ENCODE assay signal across 11 mouse cellular contexts in genomic region chr14:64534194-64534593, GRCm38 (mm10).
DNase-seq lines count a peak whose midpoint lies in the region; ATAC-seq lines count a peak whose summit lies in the region.
"Had no signal": no experiment of that assay in that cellular context is flagged by ENCODE, and none has a peak within 500 bp of the region (broad histone marks: within the 10 kb centered on the region; RNA-seq: fewer than 3 reads in every experiment).

No protein-coding gene starts in this region.

- H3K4me3 ChIP-seq in hindbrain, embryonic 12.5 days = no peak overlapping the region
- H3K4me3 ChIP-seq in midbrain, embryonic 16.5 days (ENCODE audit: low read depth, low read length) = no peak overlapping the region
- no peak overlapping the region for H3K4me3 ChIP-seq in kidney, embryonic 15.5 days (replicated peaks)
- H3K4me3 ChIP-seq: gastrocnemius, adult 2 months; heart, embryonic 15.5 days had no signal

- intact Hi-C loops in gastrocnemius, postnatal 36 days (cut with DNase I) = no loop called here

- H3K4me2 ChIP-seq in hindbrain, embryonic 12.5 days (replicated peaks) = no peak overlapping the region
- H3K4me2 ChIP-seq in midbrain, embryonic 16.5 days (ENCODE audit: low read length) = no peak overlapping the region
- H3K4me2 ChIP-seq in kidney, embryonic 15.5 days = no peak overlapping the region
- H3K4me2 ChIP-seq: heart, embryonic 15.5 days had no signal

- peak overlapping the region; percentile 85 for H3K27ac ChIP-seq in hindbrain, embryonic 12.5 days
- peak overlapping the region; percentile 94 for H3K27ac ChIP-seq in midbrain, embryonic 16.5 days (ENCODE audit: low read length)
- H3K27ac ChIP-seq in kidney, embryonic 15.5 days = no peak overlapping the region
- H3K27ac ChIP-seq: gastrocnemius, adult 2 months; heart, embryonic 15.5 days; liver, embryonic 14.5 days had no signal

- ATAC-seq in hindbrain, embryonic 12.5 days (ENCODE audit: low FRiP score) = peak; percentile 22; the same call in 1 of the 2 replicates
- peak; percentile 62 for ATAC-seq in midbrain, embryonic 16.5 days
- no peak for ATAC-seq in kidney, embryonic 15.5 days (replicated peaks; ENCODE audit: low FRiP score)

- peak; percentile 36 for DNase-seq in cerebellum, adult 9-10 months
- peak; percentile 20 to 27 for DNase-seq in cerebellum, postnatal 25 days
- DNase-seq in ovary, postnatal 36 days (ENCODE audit: low spot score) = no peak
- DNase-seq in gastrocnemius, postnatal 36 days = no peak
- DNase-seq: gastrocnemius, adult 2 months; kidney, postnatal 4 days had no signal

- no peaks in the 10 kb centered on the region for H3K27me3 ChIP-seq in hindbrain, embryonic 12.5 days
- H3K27me3 ChIP-seq in midbrain, embryonic 16.5 days (ENCODE audit: control insufficient read depth, insufficient read depth, low read depth, low read length) = no peaks in the 10 kb centered on the region
- H3K27me3 ChIP-seq in kidney, embryonic 15.5 days = no peaks in the 10 kb centered on the region

- peak overlapping the region; percentile 32; the same call in 1 of the 2 replicates for H3K9ac ChIP-seq in hindbrain, embryonic 12.5 days
- H3K9ac ChIP-seq in midbrain, embryonic 16.5 days (ENCODE audit: low read depth, low read length) = 0 out of 2 replicates have a peak overlapping the region, but pooled peaks have one; percentile 5
- no peak overlapping the region for H3K9ac ChIP-seq in kidney, embryonic 15.5 days
- H3K9ac ChIP-seq: heart, embryonic 15.5 days; liver, embryonic 14.5 days had no signal

- H3K9me3 ChIP-seq in hindbrain, embryonic 12.5 days (replicated peaks) = no peaks in the 10 kb centered on the region
- no peaks in the 10 kb centered on the region for H3K9me3 ChIP-seq in midbrain, embryonic 16.5 days (replicated peaks; ENCODE audit: control insufficient read depth, low read length, poor library complexity, severe bottlenecking)
- no peaks in the 10 kb centered on the region for H3K9me3 ChIP-seq in kidney, embryonic 15.5 days (replicated peaks)
- H3K9me3 ChIP-seq: heart, embryonic 15.5 days had no signal

- no peaks in the 10 kb centered on the region for H3K36me3 ChIP-seq in hindbrain, embryonic 12.5 days
- no peaks in the 10 kb centered on the region for H3K36me3 ChIP-seq in midbrain, embryonic 16.5 days (ENCODE audit: control insufficient read depth, insufficient read depth, low read length)
- no peaks in the 10 kb centered on the region for H3K36me3 ChIP-seq in kidney, embryonic 15.5 days
- H3K36me3 ChIP-seq: heart, embryonic 15.5 days had no signal

- WGBS in hindbrain, embryonic 12.5 days = 41% methylated on average over 4 of the region's 4 CpGs
- WGBS in midbrain, embryonic 16.5 days = 21% methylated on average over 4 of the region's 4 CpGs
- 44% methylated on average over 4 of the region's 4 CpGs for WGBS in kidney, embryonic 15.5 days

- peaks cover 19% of the 10 kb centered on the region for H3K4me1 ChIP-seq in hindbrain, embryonic 12.5 days
- peaks cover 27% of the 10 kb centered on the region for H3K4me1 ChIP-seq in midbrain, embryonic 16.5 days (ENCODE audit: control insufficient read depth, insufficient read depth, low read length)
- H3K4me1 ChIP-seq in kidney, embryonic 15.5 days = no peaks in the 10 kb centered on the region
- H3K4me1 ChIP-seq: heart, embryonic 15.5 days had no signal

Comparison
In these comparisons a context has a peak if more than half of its experiments do, and no peak if none do; other contexts are left out.
1. DNase-seq: peak in cerebellum, adult 9-10 months (single experiment) and cerebellum, postnatal 25 days (2 of 2); none in ovary, postnatal 36 days (single experiment) and gastrocnemius, postnatal 36 days (0 of 2).